Mouse (Mus musculus) MEL (cell line): ENCODE measurements around the gene Lrrk1.

Experiments used
- CTCF ChIP-seq, 3 experiments: IDR thresholded peaks in 2 of 3; conservative IDR thresholded peaks in 1 of 3; 2 replicates each; pipeline ENCODE4 v1.5.1; 2011 to 2012; ENCODE audit warnings: low read length in 3 of 3, low read depth in 2 of 3, mild to moderate bottlenecking in 2 of 3, improper control_type of control experiment in 1 of 3, inconsistent platforms in 1 of 3, mixed read lengths in 1 of 3, moderate library complexity in 1 of 3; ENCODE audit not compliant: control insufficient read depth in 1 of 3, insufficient read depth in 1 of 3, poor library complexity in 1 of 3, severe bottlenecking in 1 of 3
- E2F4 ChIP-seq: IDR thresholded peaks from 2 replicates; pipeline ENCODE4 v1.6.1; 2011; ENCODE audit warnings: low read depth, low read length, improper control_type of control experiment, borderline replicate concordance
- ETS1 ChIP-seq: IDR thresholded peaks from 2 replicates; pipeline ENCODE4 v1.6.1; 2012; ENCODE audit warnings: low read depth, mild to moderate bottlenecking, inconsistent platforms, low read length, improper control_type of control experiment, moderate library complexity
- USF2 ChIP-seq, 2 experiments: IDR thresholded peaks; 2 replicates each; pipeline ENCODE4 v1.6.1; 2011 to 2012; ENCODE audit warnings: improper control_type of control experiment in 2 of 2, low read length in 2 of 2, borderline replicate concordance in 1 of 2, inconsistent platforms in 1 of 2, low read depth in 1 of 2, mild to moderate bottlenecking in 1 of 2; ENCODE audit not compliant: insufficient read depth in 1 of 2

DNA sequence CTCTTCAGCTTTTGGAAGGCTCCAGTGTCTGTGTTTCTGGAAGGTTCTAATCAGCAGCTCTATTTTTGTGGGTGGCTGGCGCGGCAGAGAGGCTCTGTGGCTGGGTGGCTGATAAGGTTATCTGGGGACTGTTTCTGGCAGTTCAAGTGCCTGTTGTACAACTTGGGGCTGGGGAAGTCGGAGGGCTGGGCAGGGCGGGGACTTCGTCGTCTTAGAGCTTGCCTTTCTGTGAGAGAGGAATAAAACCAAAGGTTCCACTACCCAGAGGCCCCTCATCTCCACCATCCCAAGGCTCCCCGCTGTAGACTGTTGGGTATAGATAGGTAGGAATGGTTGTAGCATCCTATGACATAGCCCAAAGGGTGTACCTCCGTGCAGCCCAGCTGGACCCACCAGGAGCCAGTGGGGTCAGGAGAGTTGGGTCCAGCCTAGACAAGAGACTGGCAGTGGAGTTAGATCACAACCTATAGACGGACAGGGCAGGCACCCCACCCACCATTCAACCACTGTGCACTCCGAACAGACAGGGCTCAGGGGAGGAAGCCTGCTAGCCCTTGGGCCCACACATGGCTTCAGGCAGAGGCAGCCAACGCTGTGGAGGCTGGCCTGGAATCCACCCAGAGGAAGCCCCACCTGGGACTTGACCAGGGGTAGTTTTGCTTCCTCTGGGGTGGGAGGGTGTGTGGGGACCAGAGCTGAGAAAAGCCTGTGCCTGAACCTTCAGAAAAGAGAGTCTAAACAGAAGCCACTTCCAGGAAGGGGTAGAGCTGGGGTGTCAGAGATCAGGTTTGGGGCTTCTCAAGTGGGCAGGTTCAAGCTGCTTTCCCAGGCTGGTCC, 191.3 kb downstream of the Lrrk1 start:
- TF ChIP-seq E2F4 (no peak), CTCF (IDR thresholded peaks at IDR 0.05 in 2 of 3, conservative IDR thresholded peaks at IDR 0.05 in 1 of 3; ENCODE audit: control insufficient read depth in 1 of 3, insufficient read depth in 1 of 3, low read depth in 2 of 3, low read length in 3 of 3, poor library complexity in 1 of 3, severe bottlenecking in 1 of 3) (no peak), USF2 (IDR thresholded peaks at IDR 0.05; ENCODE audit: borderline replicate concordance in 1 of 2, insufficient read depth in 1 of 2, low read depth in 1 of 2, low read length in 2 of 2) (no peak), ETS1 (peak; percentile 90)
